Mouse (Mus musculus) ES-Bruce4 (cell line): ENCODE measurements around the gene App.

Source experiments
- CTCF ChIP-seq: IDR thresholded peaks from one replicate; pipeline ENCODE4 v1.8.1; 2011; ENCODE audit warnings: low read depth, low read length
- POLR2A ChIP-seq: IDR thresholded peaks from one replicate; pipeline ENCODE4 v1.8.1; 2011; ENCODE audit warnings: low read length; ENCODE audit not compliant: insufficient read depth

DNA sequence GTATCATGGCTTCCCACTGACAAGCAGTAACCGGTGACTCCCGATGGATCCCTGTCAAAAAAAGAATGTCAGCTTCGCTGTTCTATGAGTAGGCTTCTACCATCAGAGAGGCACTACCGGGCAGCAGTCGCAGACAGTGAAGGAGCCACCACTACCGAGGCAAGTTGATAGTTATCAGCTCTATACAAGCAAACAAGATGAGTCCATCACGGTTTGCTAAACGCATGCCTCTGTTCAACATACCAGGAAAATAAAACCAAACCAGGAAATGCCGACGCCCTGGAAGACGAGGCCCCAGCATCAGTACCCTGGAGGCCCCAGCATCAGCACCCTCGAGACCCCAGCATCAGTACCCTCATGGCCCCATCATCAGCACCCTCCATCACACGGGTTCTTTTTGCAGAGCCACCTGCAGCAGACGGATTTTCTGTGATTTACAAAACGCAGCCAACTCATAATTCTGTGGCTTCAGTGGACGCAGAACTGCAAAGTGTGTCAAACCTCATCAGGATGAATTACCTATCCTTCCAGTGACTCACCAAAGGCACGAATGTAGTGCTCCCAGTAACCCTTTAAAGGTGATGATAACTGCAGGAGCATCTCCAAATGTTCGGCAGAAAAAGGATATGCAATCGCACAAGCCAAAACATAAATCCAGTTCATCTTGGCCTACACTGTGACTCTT is 2.6 kb downstream of the App start:
- TF ChIP-seq POLR2A: no peak
- TF ChIP-seq CTCF: no peak
